Mouse (Mus musculus): ENCODE results near the gene Olfr654. TPM values are rescaled to one million over a fixed set of nuclear protein-coding genes. Genes with fewer than 3 reads are reported as not detected.

Gene Olfr654
- total RNA-seq (2014; fragmentation: Nextera tagmentation) (not detected in 2 replicates), total RNA-seq (2017) (0.06 and 0.27 TPM in 2 replicates), polyA plus RNA-seq (2012) (not detected in 2 replicates)

DNA sequence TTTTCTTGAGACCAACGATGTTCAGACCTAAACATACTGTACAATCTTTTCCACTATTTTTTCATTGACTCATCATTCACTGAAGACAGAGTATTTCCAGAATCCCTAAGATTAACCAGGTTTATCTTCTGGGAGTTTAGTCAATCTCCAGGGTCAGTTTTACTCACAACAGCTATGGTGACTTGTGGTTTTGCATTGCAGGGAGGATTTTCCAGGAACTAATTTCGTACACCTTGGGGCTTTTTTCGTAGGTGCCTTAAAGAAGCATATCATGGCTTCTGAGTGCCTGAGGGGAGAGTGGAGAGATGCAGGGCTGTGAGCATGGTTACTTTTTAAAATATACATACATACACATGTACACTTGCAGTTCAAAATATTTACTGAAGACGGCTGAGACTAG, at the start of gene Olfr654:
Olfr654 (plus strand) TSS at position 301 of the 400 bp plus-strand sequence.
- H3K36me3 ChIP-seq (replicated peaks) = no peaks in the 10 kb centered on the region
- H3K9me3 ChIP-seq (replicated peaks) = no peaks in the 10 kb centered on the region
- DNase-seq (ENCODE audit: low spot score) (no peak), ATAC-seq (ENCODE audit: extremely low read depth, insufficient number of reproducible peaks, low FRiP score, poor library complexity, severe bottlenecking) (no peak)
- H3K4me1 ChIP-seq (ENCODE audit: insufficient read depth, low read depth, low read length) = no peaks in the 10 kb centered on the region
- H3K4me3 ChIP-seq (ENCODE audit: low read depth, low read length) = no peak within 1 kb of the TSS
- TF ChIP-seq GATA1 (IDR thresholded peaks at IDR 0.05; ENCODE audit: borderline replicate concordance, low read length) (no peak), GATA2 (IDR thresholded peaks at IDR 0.05; ENCODE audit: borderline replicate concordance, low read depth, low read length) (no peak), TAL1 (conservative IDR thresholded peaks at IDR 0.05; ENCODE audit: low read depth, low read length) (no peak), POLR2AphosphoS5 (IDR thresholded peaks at IDR 0.05; ENCODE audit: insufficient replicate concordance, low read depth, low read length) (no peak), CTCF (IDR thresholded peaks at IDR 0.05; ENCODE audit: low read depth, low read length) (no peak)
- H3K27me3 ChIP-seq (ENCODE audit: insufficient read depth, low read length) = peaks cover 3% of the 10 kb centered on the region; the same call in 1 of the 2 replicates

DNA sequence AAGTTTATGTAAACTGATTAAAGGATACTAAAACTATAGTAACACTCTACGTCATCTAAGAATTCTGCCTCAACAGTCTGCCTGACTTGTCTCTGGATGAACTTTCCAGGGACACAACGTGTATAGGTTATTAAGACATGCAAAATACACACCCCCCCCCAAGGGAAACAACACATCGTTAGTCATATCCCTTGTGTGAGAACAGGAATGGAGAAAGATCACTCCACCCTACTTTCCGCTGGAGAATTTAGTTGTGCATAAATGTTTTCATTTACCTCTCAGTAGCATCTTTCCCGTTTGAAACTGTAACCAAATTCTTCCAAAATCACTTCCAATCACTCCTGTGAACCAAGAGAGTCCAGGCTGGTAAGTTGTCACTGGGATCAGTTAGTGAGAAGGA, 37.0 kb upstream of the Olfr654 start, which contains the start of gene Olfr651:
Olfr651 (plus strand) TSS at position 301 of the 400 bp plus-strand sequence.
- Histone ChIP-seq H3K4me3 (ENCODE audit: low read depth, low read length) (no peak within 1 kb of the TSS), H3K27me3 (ENCODE audit: insufficient read depth, low read length) (no peaks in the 10 kb centered on the region), H3K9me3 (replicated peaks) (no peaks in the 10 kb centered on the region), H3K4me1 (ENCODE audit: insufficient read depth, low read depth, low read length) (no peaks in the 10 kb centered on the region), H3K36me3 (replicated peaks) (no peaks in the 10 kb centered on the region)
- DNase-seq (ENCODE audit: low spot score) = no peak
- ATAC-seq (ENCODE audit: extremely low read depth, insufficient number of reproducible peaks, low FRiP score, poor library complexity, severe bottlenecking) = no peak
- TF ChIP-seq CTCF (IDR thresholded peaks at IDR 0.05; ENCODE audit: low read depth, low read length) (no peak), GATA2 (IDR thresholded peaks at IDR 0.05; ENCODE audit: borderline replicate concordance, low read depth, low read length) (no peak), POLR2AphosphoS5 (IDR thresholded peaks at IDR 0.05; ENCODE audit: insufficient replicate concordance, low read depth, low read length) (no peak), GATA1 (IDR thresholded peaks at IDR 0.05; ENCODE audit: borderline replicate concordance, low read length) (no peak), TAL1 (conservative IDR thresholded peaks at IDR 0.05; ENCODE audit: low read depth, low read length) (no peak)

DNA sequence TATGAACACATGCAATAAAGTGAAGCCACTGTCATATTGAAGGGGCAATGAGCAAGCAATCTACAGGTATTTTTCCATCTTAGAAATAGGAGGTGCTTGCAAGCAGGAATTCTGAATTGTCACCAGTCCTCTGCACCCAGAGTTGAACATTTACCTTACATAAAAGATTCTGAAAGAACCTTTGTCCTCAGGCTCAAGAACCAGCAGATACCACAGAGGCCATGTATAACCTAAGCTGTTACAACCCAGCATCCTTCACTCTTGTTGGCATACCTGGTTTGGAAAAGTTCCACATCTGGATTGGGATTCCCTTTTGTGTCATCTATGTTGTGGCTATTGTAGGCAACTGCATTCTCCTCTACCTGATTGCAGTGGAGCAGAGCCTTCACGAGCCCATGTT, 34.1 kb upstream of the Olfr654 start:
- no peaks in the 10 kb centered on the region for H3K4me1 ChIP-seq (ENCODE audit: insufficient read depth, low read depth, low read length)
- DNase-seq (ENCODE audit: low spot score) = no peak
- no peak overlapping the region for H3K4me3 ChIP-seq (ENCODE audit: low read depth, low read length)

DNA sequence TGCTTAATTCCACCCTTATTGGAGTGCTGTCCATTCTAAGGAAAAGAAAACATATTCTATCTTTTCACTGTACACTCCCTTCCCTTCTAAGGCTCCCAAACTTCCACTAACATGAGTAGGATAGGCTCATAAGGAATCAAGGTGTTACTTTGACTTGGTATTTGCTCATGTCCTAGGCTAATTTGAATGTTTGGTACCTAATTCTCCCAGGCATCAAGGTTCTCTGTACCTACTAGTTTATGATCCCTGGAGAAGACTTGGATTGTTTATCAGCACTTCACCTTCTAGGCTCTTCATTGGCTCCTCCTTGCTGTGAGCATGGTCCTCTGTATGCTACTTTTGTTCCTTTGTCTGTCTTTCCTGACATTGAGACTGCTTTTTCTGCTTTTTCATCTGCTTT, 26.2 kb upstream of the Olfr654 start, which contains the start of gene Olfr652:
Olfr652 (plus strand) TSS at position 301 of the 400 bp plus-strand sequence.
- Histone ChIP-seq H3K36me3 (replicated peaks) (no peaks in the 10 kb centered on the region), H3K4me1 (ENCODE audit: insufficient read depth, low read depth, low read length) (no peaks in the 10 kb centered on the region), H3K4me3 (ENCODE audit: low read depth, low read length) (no peak within 1 kb of the TSS), H3K9me3 (replicated peaks) (no peaks in the 10 kb centered on the region), H3K27me3 (ENCODE audit: insufficient read depth, low read length) (no peaks in the 10 kb centered on the region)
- ATAC-seq (ENCODE audit: extremely low read depth, insufficient number of reproducible peaks, low FRiP score, poor library complexity, severe bottlenecking) (no peak), DNase-seq (ENCODE audit: low spot score) (no peak)
- TF ChIP-seq TAL1 (conservative IDR thresholded peaks at IDR 0.05; ENCODE audit: low read depth, low read length) (no peak), GATA1 (IDR thresholded peaks at IDR 0.05; ENCODE audit: borderline replicate concordance, low read length) (no peak), CTCF (IDR thresholded peaks at IDR 0.05; ENCODE audit: low read depth, low read length) (no peak), POLR2AphosphoS5 (IDR thresholded peaks at IDR 0.05; ENCODE audit: insufficient replicate concordance, low read depth, low read length) (no peak), GATA2 (IDR thresholded peaks at IDR 0.05; ENCODE audit: borderline replicate concordance, low read depth, low read length) (no peak)

More for the DNA sequence above, 34.1 kb upstream of the Olfr654 start:
- TF ChIP-seq TAL1 (conservative IDR thresholded peaks at IDR 0.05; ENCODE audit: low read depth, low read length) (no peak), POLR2AphosphoS5 (IDR thresholded peaks at IDR 0.05; ENCODE audit: insufficient replicate concordance, low read depth, low read length) (no peak), GATA1 (IDR thresholded peaks at IDR 0.05; ENCODE audit: borderline replicate concordance, low read length) (no peak), CTCF (IDR thresholded peaks at IDR 0.05; ENCODE audit: low read depth, low read length) (no peak), GATA2 (IDR thresholded peaks at IDR 0.05; ENCODE audit: borderline replicate concordance, low read depth, low read length) (no peak)
- no peak for ATAC-seq (ENCODE audit: extremely low read depth, insufficient number of reproducible peaks, low FRiP score, poor library complexity, severe bottlenecking)
- Histone ChIP-seq H3K27me3 (ENCODE audit: insufficient read depth, low read length) (no peaks in the 10 kb centered on the region), H3K9me3 (replicated peaks) (no peaks in the 10 kb centered on the region), H3K36me3 (replicated peaks) (no peaks in the 10 kb centered on the region)

DNA sequence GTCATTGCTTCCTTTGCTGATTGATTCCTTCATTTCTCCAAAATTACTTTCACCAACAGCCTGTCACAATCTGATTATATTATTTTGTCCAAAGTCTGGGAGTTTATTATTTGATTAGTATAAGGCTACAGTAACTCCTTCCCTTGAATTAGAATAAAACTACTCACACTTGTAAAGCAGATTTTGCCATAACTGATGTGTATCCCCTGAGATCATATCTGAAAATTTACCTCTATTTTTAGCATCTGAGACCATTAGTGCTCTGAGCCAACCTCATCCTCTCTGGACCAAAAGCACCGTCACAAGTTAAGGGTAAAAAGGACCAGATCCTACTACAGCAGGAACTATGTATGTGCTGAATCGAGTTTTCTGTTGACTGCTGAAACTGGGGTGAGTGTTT, 9.8 kb upstream of the Olfr654 start, which contains the start of gene Olfr653:
Olfr653 (plus strand) TSS at position 301 of the 400 bp plus-strand sequence.
- no peak for DNase-seq (ENCODE audit: low spot score)
- TF ChIP-seq CTCF (IDR thresholded peaks at IDR 0.05; ENCODE audit: low read depth, low read length) (no peak), TAL1 (conservative IDR thresholded peaks at IDR 0.05; ENCODE audit: low read depth, low read length) (no peak), GATA1 (IDR thresholded peaks at IDR 0.05; ENCODE audit: borderline replicate concordance, low read length) (no peak), GATA2 (IDR thresholded peaks at IDR 0.05; ENCODE audit: borderline replicate concordance, low read depth, low read length) (no peak), POLR2AphosphoS5 (IDR thresholded peaks at IDR 0.05; ENCODE audit: insufficient replicate concordance, low read depth, low read length) (no peak)
- no peaks in the 10 kb centered on the region for H3K27me3 ChIP-seq (ENCODE audit: insufficient read depth, low read length)
- no peak for ATAC-seq (ENCODE audit: extremely low read depth, insufficient number of reproducible peaks, low FRiP score, poor library complexity, severe bottlenecking)
- no peak within 1 kb of the TSS for H3K4me3 ChIP-seq (ENCODE audit: low read depth, low read length)
- H3K9me3 ChIP-seq (replicated peaks) = no peaks in the 10 kb centered on the region
- H3K4me1 ChIP-seq (ENCODE audit: insufficient read depth, low read depth, low read length) = no peaks in the 10 kb centered on the region
- no peaks in the 10 kb centered on the region for H3K36me3 ChIP-seq (replicated peaks)

DNA sequence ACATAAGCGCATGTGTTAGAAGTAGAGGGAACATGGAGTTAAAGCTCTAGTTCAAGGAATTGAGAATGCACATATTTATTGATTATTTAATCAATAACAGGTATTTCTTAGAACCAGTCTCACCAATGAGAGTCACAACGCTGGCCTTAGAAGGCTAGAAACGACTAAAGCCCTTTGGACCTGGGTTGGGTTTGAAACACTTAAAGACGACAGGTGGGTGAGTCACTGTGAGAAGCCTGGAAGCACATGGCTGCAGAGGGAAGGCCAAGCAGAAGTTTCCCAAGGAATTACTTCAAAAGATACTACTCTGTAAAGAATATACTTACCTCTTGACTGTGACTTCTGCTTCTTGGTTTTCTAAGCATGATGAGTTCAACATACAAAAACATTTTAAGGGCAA, 6.0 kb upstream of the Olfr654 start:
- Histone ChIP-seq H3K36me3 (replicated peaks) (no peaks in the 10 kb centered on the region), H3K9me3 (replicated peaks) (no peaks in the 10 kb centered on the region), H3K4me1 (ENCODE audit: insufficient read depth, low read depth, low read length) (no peaks in the 10 kb centered on the region), H3K4me3 (ENCODE audit: low read depth, low read length) (no peak overlapping the region), H3K27me3 (ENCODE audit: insufficient read depth, low read length) (no peaks in the 10 kb centered on the region)
- TF ChIP-seq GATA1 (IDR thresholded peaks at IDR 0.05; ENCODE audit: borderline replicate concordance, low read length) (no peak), TAL1 (conservative IDR thresholded peaks at IDR 0.05; ENCODE audit: low read depth, low read length) (no peak), POLR2AphosphoS5 (IDR thresholded peaks at IDR 0.05; ENCODE audit: insufficient replicate concordance, low read depth, low read length) (no peak), CTCF (IDR thresholded peaks at IDR 0.05; ENCODE audit: low read depth, low read length) (no peak)
- no peak for DNase-seq (ENCODE audit: low spot score)
- ATAC-seq (ENCODE audit: extremely low read depth, insufficient number of reproducible peaks, low FRiP score, poor library complexity, severe bottlenecking) = no peak

Data from G1E (cell line).